Mouse (Mus musculus) spleen, adult 12 weeks (tissue): ENCODE measurements around the gene Vwa5b1.

Experiments
- DNase-seq: peaks from one replicate; pipeline ENCODE4 v3.0.0; 2022; ENCODE audit warnings: low spot score

The Vwa5b1 gene

GRCm38 (mm10) chr4:138525684-138526083 lies 110.0 kb downstream of the Vwa5b1 start:
- no peak for DNase-seq

GRCm38 (mm10) chr4:138524769-138525168 lies 110.9 kb downstream of the Vwa5b1 start:
- no peak for DNase-seq

GRCm38 (mm10) chr4:138523775-138524174 lies 111.9 kb downstream of the Vwa5b1 start:
- DNase-seq: no peak

- no peak for DNase-seq
These were observed 113.4 kb downstream of the Vwa5b1 start for GRCm38 (mm10) chr4:138522296-138522695.

- DNase-seq: no peak
These were observed 118.4 kb downstream of the Vwa5b1 start for GRCm38 (mm10) chr4:138517153-138517789.

GRCm38 (mm10) chr4:138516448-138516847 lies 119.2 kb downstream of the Vwa5b1 start:
- no peak for DNase-seq
